Mouse (Mus musculus) ES-E14 (cell line): ENCODE results near the gene F8.

Experiments
- CHD2 ChIP-seq: IDR thresholded peaks from 2 replicates; pipeline ENCODE4 v1.6.1; 2014; ENCODE audit warnings: mild to moderate bottlenecking, low read depth, low read length, inconsistent platforms
- HCFC1 ChIP-seq: IDR thresholded peaks from 2 replicates; pipeline ENCODE4 v1.6.1; 2012; ENCODE audit warnings: low read length, inconsistent platforms, borderline replicate concordance; ENCODE audit not compliant: insufficient read depth
- MAFK ChIP-seq: IDR thresholded peaks from 2 replicates; pipeline ENCODE4 v1.6.1; 2014; ENCODE audit warnings: mild to moderate bottlenecking, low read depth, low read length, inconsistent platforms; ENCODE audit not compliant: insufficient read depth
- ZC3H11A ChIP-seq: IDR thresholded peaks from 2 replicates; pipeline ENCODE4 v1.6.1; 2012; ENCODE audit warnings: low read depth, mild to moderate bottlenecking, inconsistent platforms, low read length, borderline replicate concordance

DNA sequence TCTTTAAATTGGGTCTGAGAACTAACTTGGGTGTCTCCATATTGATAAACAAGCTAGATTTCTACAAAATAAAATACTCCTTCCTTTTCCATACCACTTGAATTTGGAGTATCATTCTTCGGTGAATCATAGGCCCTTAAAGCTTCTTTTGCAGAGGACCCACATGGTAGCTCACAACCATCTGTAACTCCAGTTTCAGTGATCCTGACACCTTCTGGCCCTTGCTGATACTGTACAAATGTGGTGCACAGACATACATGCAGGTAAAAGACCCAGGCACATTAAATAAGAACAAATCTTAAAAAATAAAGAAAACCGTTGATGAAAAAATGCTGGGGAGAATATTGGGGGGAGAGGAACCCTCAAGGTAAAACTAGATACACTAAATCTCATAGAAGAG lies 244.2 kb downstream of the F8 start:
- TF ChIP-seq CHD2 (no peak), ZC3H11A (no peak), HCFC1 (no peak), MAFK (no peak)
